Mouse (Mus musculus): Measurements from ENCODE around the gene Mast2.

DNA sequence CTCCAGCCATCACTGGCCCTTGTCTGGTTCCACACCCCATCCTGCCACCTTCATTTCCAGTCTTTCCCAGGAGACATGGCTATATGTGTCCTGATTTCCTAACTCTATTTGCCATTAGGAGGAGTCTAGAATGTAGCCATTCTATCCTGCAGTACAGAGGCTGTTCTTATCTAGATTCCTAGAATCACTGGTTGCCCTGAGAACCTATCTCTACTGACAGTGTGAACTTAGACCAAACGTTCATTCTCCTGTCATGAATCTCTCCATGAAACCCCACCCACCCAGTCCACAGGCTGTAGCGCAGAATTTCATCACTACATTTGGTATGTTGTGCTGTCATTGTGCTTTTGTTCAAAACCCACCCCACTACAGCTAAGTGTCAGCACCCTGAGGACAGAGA is 17.3 kb upstream of the Mast2 start:
- no peak for TF ChIP-seq CTCF (conservative IDR thresholded peaks at IDR 0.05; ENCODE audit: insufficient read depth, insufficient read length, low read depth, low read length)
- no peak for TF ChIP-seq POLR2A (IDR thresholded peaks at IDR 0.05; ENCODE audit: low read depth, low read length)
